In genomic region chr1:88756658-88757057, GRCm38 (mm10) we compare ENCODE assay signal across 8 mouse cellular contexts. TPM values are rescaled to one million over a fixed set of nuclear protein-coding genes. Genes with fewer than 3 reads are reported as not detected.
A peak's percentile ranks its signal among the peaks of the same experiment; 100 is the strongest.
DNase-seq lines count a peak whose midpoint lies in the region; ATAC-seq lines count a peak whose summit lies in the region.

No protein-coding gene starts in this region.

- peak; percentile 29 for DNase-seq in cerebellum, adult 11 months
- no peak for DNase-seq in cerebellum, adult 11-12 months
- DNase-seq in brain, adult 2 months (ENCODE audit: low read depth, low spot score): peak; percentile 52
- DNase-seq in heart, postnatal 36 days: peak; percentile 53 to 68
- peak; percentile 4 for DNase-seq in layer of hippocampus, adult 9-11 months
- DNase-seq in lung, postnatal 36 days: peak; percentile 69
- DNase-seq in skeletal muscle tissue, adult 2 months (ENCODE audit: low read depth, low spot score): peak; percentile 7

- no peaks in the 10 kb centered on the region for H3K36me3 ChIP-seq in forebrain, embryonic 13.5 days (ENCODE audit: poor library complexity, severe bottlenecking)

- H3K4me2 ChIP-seq in forebrain, embryonic 13.5 days: no peak overlapping the region

- ATAC-seq in forebrain, embryonic 13.5 days: peak; percentile 59

- peak overlapping the region; percentile 79 for H3K27ac ChIP-seq in forebrain, embryonic 13.5 days

- intact Hi-C loops in heart, postnatal 36 days (cut with DNase I): loop anchor here (5.0 kb wide), 2 partner anchors 316 to 381 kb away; partner anchors contain the start of gene Sh3bp4

- H3K4me1 ChIP-seq in forebrain, embryonic 13.5 days: peaks cover 25% of the 10 kb centered on the region

- no peak overlapping the region for H3K9ac ChIP-seq in forebrain, embryonic 13.5 days

- WGBS in forebrain, embryonic 13.5 days: 67% methylated on average over 7 of the region's 7 CpGs

- H3K27me3 ChIP-seq in forebrain, embryonic 13.5 days: no peaks in the 10 kb centered on the region

- H3K9me3 ChIP-seq in forebrain, embryonic 13.5 days (replicated peaks): 0 out of 2 replicates have a peak, but pooled peaks cover 3% of the 10 kb centered on the region

- no peak overlapping the region for H3K4me3 ChIP-seq in forebrain, embryonic 13.5 days

RNA-seq across cellular contexts. Expression of gene Arl4c, which starts 54.6 kb away (rescaled TPM):
- polyA plus RNA-seq in forebrain, embryonic 13.5 days (2015; fragmentation: Nextera tagmentation; extraction: Ambion mirVana): 25.3 and 28.7 TPM in 2 replicates
- 1 to 10 TPM; 5.9 to 6.9 TPM for total RNA-seq in heart, postnatal 36 days (2021)
